Mouse (Mus musculus) B cell, adult 2 months (primary cell): ENCODE data around the gene Pxylp1.
A peak's percentile ranks its signal among the peaks of the same experiment; 100 is the strongest.

Experiments used
- DNase-seq, 2 experiments: peaks; one replicate each; pipeline ENCODE4 v3.0.0; 2022

Pxylp1 gene

DNA sequence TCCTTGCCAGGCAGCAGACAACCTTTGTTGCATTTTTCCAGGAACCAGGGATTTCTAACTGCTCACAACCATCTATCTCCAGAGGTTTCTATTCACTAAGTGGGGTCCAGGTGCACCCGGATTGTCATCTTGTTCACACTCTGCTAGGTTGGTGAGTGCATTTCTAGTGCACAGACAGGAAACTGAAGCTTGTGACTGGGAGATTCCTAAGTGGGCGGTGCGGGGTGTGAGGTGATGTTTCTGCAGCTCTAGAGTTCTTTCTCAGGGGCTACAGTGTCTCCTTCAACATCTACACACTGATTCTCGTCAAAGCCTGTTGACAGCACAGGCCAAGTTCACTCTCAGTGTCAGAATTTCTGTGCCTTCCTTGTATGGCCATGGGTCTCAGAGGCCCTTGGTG lies 34.6 kb downstream of the Pxylp1 start:
- DNase-seq = no peak

DNA sequence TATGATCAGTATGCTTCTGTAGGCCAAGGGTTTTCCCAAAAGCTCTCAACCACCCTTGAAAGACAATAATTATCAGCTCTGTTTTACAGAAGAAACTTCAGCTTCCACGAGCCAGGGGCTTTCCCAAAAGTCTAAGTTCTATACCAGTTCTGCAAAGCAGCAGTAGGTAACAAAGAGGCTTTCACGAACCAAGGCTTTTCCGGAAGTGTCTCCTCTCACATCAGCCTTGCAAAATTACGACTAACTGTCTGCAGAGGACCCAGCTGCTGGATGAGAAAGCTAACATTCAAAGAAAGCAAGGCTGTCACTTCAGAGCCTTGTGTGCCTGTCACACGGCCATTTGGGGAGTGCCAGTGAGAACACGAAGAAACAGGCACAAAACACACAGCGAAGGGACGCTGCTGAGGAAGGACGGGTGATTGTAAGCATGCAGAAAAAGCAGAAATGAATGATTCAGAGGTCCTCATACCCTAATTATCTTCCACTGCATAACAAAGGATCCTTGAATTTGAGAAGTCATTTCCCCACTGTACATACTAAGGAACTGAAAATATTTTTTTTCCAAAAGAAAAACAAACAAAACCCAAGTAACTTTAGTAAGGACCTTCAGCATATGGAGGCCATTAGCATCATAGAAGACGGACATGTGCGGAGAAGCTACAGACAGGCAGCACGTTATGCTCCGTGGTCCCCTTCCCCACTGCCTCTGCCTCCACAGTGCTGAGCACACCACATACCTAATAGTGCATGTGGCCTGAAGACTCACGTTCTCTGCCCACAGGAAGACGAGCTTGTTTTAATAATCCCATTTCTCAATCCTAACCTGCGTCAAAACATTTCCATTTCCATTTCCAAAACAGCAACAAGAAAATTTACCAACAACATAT lies 38.9 kb downstream of the Pxylp1 start:
- no peak for DNase-seq

DNA sequence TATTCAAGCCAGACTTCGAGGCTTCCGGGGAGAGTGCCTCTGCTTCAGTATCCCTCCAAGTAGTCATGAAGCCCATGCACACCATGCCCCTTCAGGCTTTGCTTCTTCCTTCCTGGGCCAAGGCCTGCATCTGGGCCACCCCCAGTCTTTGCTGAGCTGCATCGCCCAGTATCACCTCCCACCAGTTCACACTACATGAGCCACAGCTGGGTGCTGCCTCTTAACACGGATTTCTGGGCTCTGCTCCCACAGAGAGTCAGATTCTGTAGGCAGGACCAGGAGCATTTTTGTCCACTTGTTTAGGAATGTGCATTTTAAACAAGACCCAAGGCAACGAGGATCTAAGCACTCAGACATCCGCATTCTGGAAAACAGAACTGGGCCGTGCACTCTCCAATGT lies 40.8 kb downstream of the Pxylp1 start:
- DNase-seq = no peak

DNA sequence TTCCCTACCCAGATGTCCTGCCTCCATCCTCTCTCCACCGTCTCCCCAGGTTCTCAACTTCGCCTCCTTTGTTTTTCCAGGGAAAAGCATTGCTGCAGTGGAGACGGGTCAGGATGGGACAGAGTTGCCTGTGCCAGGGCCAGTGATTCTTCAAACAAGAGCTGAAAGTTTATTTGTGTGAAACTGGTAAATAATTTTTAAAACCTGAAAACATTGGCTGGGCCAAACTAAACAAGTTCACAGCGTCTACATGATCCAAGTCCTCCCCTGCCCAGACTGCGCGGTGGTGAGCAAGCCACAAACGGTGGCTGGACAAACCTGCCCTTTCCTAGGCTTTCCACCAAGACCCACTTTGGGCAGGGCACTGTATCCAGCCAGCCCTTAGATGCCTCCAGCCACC lies 41.4 kb downstream of the Pxylp1 start:
- DNase-seq = no peak

DNA sequence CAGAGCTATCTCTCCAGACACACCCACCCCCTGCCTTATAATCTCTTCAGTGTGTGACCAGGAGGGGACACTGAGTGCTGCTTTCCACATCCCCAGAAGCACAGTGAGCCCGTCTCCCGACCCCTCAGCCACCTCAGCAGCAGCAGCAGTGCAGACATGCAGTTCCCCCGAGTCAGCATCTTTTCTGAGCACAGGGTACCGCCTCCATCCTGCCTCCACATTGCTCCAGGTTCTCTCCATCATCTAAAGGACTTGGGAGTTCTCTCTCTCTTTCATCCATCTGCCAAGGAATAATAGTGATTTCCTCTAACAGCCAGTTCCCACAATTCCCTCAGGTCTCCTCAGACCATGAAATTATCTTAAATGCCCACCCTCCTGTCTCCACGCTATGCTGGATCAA lies 43.5 kb downstream of the Pxylp1 start:
- DNase-seq = no peak

DNA sequence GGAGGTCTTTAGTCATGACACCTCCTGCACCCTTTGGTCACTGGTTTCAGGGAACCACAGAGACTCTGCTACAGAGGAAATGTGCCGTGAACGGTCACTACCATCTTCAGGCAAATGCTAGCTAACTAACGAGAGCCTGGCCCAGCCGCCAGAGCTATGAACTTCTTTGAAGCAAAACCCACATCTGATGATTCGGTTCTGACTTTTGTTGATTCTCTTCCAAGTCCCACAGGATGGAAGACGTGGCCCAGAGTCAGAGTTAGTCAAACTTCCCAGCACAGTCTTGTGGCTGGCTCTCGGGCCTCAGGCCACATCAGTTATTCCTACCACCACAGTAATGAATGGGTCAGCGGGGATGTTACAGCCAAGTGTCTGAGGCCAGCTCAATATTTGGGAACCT lies 46.1 kb downstream of the Pxylp1 start:
- no peak for DNase-seq

DNA sequence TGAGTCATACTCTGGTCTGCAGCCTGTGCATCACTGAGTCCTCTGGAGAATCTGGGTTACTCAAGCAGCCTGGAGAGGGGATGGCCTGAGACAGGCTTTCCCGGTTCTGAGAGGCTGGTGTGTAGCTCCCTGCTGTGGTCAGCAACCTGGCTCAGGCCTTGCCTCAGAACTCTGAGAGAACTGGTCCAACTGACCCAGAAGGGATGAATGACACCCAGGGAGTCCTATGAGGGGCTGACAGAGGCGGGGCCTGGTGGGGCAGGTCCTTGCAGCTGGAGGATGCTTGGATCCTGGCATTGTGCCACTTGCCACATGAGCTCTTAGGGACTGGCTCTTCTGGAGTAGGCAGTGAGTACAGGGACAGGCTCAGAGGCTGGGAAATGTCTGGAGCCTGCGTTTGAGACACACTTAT lies 47.7 kb downstream of the Pxylp1 start:
- DNase-seq = no peak

DNA sequence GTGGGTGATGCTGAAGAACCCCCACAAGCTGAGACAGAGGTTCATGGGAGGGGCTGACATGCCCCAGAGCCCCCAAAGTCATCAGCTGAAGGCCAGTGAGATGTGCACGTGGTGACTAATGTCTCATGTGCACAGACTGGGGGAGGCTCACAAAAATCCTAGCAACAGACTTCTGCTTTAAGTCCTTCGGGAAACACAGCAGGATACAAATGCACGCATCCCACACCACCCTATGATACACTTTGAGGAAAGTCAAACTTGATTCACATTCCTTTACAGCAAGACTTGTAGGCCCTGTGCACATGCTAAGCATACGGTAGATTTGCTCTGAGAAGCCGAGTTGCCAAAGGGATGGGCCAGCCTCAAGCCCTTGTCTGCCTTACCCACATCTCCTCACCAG lies 53.1 kb downstream of the Pxylp1 start:
- DNase-seq = no peak

DNA sequence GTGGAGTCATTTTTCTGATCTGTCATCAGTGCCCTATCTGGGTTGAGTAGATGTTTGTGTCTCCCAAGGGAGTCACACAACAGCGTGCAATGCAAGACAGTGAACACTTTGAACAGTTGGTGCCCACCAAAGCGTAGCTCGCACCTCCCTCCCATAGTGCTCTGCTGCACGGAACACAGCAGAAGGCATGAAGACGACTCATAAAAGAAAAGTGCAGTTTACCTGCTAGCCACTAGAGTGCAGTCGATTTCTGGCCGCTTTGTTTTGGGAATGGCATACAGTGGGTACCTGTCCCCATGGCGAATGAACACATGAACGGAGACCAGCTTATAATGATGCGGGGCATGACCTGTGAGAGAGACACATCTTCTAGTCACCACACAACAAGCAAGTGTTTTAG lies 53.6 kb downstream of the Pxylp1 start:
- DNase-seq = peak; percentile 37 to 41

DNA sequence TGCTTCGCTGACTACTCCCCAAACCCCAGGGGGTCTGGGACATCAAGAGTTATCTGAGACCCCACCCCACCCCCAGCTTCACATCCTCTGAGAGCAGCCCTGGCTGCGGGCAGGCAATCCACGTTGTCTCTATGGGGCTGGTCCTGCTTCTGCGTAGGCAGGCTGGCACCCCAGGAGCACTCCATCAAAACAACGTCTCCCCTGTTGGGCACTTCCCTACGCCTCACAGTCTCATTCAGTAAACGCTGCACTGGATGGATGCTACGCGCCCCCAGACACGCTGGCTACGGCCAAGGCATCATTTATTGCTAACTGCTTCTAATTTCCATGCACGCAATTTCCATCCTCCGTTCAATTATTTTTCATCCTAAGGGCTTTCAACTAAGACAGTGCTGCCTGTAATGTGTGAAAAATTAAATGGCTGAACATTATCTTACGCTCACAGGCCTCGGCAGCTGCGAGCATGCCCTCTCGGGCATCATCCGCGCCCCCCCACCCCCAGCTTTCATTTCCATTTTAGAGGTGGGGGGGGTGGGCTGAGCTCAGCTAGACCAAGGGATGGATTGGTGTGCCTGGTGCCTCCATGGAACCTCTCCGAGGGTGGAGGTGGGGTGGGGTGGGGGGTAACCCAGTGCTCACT lies 54.6 kb downstream of the Pxylp1 start:
- DNase-seq = no peak

DNA sequence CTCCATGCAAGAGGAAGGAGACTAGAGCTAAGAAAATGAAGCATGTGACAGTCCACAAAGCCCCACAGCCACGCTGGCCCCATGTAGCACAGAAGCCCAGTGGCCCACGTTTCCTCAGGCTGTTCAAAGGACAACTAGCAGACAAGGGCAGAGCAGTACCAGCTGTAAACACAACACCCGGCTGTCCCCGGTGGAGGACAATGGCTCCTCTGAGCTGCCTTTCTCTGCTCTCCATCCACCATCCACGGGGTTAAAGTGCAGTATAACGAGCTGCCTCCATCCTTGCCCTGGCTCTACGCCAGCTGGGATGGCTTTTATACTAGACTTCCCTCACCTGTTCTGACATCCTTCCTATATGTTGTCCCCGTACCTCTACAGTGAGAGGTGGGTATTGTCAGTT lies 55.5 kb downstream of the Pxylp1 start:
- no peak for DNase-seq

DNA sequence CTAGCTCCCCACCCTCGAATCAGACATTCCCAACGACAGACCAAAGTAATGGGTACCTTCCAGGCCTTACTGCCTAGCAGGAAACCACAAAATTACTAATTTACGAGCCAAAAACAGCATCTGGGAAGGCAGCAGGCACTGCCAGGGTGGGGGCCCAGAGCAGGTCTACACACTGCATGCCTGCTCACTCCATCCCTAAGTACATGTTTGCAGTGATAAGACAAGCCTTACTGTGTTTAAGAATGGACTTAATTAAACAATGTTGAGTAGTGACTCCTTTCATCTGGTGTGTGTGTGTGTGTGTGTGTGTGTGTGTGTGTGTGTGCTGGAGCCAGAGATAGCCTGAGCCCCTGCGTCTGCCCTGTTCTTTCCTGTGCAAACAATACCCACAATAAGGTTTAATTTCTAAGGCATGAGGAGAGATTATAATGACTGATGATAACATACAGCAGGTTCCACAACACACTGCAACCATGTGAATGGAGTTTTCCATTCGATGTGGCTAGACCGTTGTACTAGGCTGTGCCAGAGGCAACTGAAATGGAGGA lies 57.0 kb downstream of the Pxylp1 start:
- no peak for DNase-seq

DNA sequence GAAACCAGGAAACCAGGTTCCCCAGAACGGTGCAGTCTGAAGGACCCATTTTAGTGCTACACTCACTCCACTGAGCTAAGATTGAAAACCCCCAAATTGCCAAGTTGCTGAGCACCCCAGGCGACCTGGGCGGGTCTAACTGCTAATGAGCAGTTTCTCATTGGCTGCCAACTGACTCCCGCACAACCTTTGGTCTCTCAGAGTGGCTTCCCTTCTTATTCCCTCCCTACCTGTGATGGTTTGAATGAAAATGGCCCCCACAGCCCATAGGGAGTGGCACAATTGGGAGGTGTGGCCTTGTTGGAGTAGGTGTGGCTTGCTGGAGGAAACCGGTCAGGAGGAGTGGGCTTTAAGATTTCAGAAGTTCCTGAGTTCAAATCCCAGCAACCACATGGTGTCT lies 58.9 kb downstream of the Pxylp1 start:
- DNase-seq = no peak

DNA sequence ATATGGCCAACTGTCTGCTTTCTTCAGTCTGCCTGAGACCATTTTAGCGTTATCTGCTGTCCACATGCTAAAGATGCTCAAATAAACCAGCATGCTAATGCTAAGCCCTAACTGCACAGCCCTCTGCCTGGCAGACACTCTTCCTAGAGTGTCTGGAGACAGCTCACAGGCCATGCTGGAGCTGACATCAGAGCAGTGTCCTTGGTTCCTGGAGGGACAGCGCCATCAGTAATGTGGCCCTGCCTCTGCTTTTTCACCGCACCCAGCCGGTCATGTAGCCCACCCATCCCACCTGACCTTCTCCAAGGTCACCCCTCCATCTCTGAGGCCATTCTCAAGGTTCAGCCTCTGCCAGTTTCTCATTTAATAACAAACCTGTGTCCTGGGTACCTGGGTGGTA lies 60.0 kb downstream of the Pxylp1 start:
- no peak for DNase-seq

DNA sequence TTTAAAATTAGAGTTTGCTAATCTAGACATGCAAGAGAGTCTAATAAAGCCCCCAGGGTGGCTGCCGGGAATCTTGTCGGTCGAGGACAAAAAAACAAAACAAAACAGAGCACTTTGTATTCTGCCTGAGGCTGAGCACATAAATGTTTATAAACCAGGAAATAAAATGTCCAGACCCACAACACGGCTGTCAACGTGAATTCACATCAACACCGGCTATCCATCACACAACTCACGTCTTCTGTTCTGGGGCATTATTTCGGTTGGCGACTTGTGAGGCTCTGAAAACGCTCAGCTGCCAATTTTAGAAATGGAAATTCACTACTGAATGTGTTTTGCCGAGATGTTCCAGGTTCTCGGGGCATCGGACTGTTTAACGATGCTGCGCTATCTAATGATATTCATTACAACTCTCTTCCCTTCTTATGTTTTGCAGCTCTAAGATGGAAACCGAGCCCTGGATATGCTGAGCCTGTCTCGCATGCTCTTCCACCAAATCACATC lies 61.6 kb downstream of the Pxylp1 start:
- no peak for DNase-seq

DNA sequence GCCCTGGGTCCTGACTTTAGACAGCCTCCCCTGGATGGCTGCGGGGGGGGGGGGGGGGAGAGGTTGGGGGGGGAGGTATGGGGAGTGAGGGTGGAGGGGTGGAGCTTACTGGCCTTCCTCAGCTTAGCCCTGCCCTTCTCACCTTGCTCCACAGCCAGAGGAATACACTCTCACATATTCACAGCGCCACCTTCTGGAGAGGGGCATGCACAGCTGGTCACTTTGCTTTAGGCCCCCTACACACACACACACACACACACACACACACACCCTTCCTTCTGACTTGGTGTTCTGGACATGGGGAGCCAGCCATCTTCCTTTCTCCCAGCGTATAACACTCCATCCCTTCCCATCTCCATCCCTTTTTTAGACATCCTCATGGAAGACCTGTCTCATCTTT lies 62.8 kb downstream of the Pxylp1 start:
- DNase-seq = no peak

DNA sequence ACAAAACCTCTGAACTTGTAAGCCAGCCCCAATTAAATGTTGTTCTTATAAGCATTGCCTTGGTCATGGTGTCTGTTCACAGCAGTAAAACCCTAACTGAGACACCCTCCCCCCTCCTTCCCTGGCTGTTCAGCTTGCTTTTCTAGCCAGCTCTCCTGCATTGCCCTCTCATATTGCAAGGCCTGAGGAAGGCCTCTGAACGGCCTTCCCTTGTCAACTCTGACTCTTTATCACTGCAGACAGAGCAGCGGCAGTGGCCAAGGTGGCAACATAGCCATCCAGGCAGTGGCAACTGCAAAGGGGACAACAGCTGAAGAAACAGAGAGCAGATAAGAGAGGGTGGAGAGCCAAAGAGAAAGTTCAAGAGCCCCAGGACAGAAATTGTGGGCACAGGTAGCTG lies 64.4 kb downstream of the Pxylp1 start:
- DNase-seq = no peak

DNA sequence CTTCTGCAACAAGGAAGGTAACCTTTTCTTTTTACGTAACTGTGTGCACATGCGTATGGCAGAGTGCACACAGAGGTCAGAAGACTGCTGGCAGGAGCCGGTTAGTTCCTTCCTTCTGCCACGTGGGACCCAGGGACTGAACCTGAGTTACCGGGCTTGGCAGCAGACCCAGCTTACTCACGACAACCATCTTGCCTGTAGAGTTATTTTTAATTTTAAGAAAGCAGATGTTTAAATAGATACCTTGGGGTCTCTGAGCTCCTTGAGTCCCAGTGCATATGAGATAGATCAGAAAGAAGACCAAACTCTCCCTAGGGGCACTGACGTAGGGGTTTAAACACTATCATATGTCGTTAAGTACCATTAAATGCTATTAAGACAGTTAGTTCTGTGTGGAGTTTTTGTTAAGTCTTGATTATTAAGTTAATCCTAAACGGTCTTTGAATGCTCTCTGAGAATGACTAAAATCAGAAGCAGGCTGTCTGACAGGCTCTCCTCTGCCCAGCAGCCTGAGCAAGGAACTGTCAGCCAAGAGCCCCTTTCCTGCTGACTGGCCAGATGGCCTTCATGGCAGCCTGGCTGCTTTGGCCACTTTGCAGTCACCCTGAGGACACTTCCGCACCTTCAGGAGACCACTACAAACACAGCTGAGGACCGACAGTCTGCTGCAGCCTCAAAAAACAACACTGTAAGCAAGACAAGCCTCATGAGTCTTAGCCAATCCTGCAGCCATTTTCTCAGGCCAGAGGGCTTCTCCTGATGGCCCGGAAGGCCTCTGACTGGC lies 65.3 kb downstream of the Pxylp1 start:
- DNase-seq = no peak

DNA sequence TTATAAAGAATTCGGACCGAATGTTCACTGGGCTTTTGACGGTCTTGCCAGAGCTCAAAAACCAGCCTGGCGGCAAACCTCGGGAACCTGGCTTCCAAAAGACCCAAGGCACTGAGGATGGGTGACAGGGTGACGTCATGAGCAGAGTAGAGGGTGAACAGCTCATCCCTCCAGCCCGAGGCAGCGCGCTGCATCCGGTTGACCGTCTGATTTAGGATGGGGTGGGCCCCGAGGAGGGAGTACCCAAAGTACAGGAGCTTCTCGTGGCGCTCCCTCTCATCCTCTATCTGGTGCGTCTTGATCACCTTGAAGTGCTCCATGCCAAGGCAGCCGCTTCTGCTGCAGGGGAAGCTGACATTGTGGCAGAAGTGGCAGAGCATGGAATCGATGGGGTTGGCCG lies 67.6 kb downstream of the Pxylp1 start:
- DNase-seq = no peak

DNA sequence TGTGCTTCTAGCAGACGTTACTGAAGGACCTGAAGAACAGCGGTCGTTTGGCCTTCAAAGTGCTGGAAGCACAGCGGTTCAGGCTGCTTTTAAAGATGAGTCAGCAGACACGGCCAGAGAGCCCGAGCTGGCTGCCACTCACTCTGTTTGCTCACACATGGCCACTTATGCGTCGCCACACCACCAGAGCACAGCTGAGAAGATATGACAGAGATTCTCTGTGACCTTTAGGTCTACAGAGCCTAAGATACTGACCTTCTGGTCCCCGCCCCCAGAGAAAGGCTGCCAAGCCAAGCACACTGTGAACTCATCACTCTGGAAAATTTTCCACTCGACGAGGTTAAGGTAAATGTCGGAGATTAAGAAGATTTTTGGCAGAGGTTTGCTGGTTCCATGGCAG lies 68.4 kb downstream of the Pxylp1 start:
- DNase-seq = no peak

DNA sequence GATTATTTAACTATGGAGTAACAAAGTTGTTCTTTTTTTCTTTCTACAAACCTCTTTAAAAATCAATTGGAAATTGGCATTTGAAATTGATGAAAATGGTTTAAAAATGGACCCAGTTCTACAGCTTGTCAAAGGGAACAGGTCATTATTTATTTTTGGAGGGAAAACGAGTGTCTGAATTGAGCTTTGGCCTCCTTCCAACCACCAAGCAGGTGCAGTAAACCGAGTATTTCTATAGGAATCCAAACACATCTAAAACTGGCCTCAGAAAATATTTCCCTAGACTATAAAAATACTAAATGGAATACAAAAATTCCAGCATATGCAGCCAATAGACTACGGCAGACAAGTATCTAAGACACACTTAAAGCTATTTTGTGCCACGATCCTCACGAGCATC lies 68.9 kb downstream of the Pxylp1 start:
- DNase-seq = no peak

DNA sequence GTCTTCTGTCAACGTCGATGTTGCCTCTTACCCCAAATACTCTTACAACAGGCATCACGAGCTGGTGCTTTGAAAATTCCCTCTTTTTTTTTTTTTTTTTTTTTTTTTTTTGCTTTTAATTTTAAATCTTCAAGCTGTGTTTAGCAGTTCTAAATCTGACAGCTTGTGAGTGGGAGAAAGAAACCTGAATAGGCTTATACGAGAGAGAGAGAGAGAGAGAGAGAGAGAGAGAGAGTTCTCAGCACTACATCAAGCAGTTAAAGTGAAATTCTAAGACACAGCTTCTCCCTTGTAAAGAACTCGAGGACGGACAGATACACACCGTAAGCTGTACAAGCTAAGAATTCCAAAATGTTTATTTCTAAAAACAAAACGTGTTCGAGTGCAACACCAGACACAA lies 69.5 kb downstream of the Pxylp1 start:
- DNase-seq = no peak

DNA sequence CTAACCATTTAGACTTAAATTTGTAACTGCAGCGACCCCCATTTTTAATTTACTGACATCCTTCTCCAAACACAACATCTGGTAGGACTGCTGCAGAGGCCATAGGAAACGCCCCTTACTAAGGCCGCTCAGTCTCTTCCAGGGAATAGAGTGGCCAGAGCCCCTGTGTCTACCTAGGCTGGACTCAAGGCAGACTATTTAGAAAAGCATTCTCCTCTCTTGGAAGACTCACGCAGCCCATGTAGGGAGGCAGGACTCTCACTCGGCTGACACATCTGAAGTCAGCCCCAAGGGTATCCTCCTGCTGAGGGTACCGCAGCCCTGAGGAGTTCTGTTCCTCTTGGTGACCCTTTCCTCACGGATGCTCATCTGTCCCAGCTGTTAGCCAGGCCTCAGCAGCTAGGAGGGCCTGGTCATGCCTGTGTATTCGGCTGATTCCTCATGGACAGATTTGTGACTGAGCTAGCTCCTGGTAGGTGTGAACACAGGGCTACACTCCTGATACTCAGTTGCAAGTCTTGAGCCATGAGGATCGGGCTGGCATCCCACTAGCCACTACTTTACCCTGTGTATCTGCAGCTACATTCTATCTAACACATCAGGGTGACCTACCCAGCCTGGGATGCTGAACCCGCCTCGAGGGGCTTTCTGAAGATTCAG lies 73.5 kb downstream of the Pxylp1 start:
- no peak for DNase-seq
